Mouse (Mus musculus) left cerebral cortex, adult 8-10 months (tissue): Measurements from ENCODE around the gene Ppm1h. TPM values are rescaled to one million over a fixed set of nuclear protein-coding genes. Genes with fewer than 3 reads are reported as not detected.

Source experiments
- DNase-seq, 2 experiments: peaks; one replicate each; pipeline ENCODE4 v3.0.0; 2022; ENCODE audit warnings: low spot score in 2 of 2
- total RNA-seq, 4 experiments: library from RNA; stranded (reverse); gene quantifications; 2 replicates each; pipeline ENCODE4 v1.2.4; 2022

The Ppm1h gene
- total RNA-seq, 4 experiments from 2014 or later, result 68.4 to 83.9 (median 75.3) TPM

DNA sequence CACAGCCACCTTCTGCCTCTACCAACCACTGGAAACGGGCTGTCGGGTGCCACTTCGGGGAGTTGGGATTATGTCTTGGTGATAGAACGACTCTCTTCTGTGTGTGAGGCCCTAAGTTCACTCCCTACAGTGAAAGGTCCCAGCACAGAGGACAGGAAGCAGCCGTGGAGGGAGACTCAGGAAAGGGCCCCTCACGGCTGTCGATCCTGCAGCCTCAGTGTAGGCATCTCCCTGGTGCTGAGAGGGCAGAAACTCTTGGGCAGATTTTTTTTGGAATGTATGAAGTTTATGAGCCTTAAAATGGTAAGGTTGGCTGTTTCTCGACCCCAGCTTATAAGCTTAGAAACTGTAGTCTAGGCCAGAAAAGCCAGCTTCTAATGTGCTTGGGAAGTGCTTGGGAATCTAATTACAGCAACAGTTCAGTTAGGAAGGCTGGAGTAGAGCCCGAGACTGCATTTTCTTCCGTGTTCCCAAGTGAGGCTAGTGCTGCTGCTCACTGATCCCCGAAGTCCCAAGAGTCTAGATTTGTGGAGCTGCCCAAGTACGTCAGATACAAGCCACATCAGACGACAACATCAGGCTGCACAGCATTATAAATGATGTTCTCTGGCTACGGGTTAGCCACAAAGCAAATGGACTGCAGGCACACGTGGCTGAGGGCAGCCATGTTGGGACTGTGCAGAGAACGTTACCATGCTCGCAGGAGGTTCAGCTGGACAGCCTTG is 177.6 kb downstream of the Ppm1h start:
- no peak for DNase-seq

DNA sequence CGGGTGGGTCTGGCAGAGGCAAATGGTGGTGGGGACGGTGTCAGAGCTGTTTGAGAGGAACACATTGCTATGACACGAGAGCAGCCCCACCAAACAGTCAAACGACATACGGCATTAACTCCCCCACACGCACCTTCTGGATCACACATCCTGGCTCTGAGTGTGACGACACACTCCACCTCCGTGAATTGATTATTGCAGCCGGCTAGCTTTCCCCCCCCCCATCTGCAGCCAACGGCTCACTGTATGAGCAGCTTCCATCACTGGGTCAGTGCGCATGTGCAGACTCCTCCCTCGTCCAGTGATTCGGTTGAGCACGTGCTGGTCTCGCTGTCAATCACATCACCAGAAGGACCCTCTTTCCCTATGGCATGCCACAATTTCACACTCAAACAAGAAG is 178.6 kb downstream of the Ppm1h start:
- peak in 1 of 2 experiments; percentile 37 for DNase-seq

DNA sequence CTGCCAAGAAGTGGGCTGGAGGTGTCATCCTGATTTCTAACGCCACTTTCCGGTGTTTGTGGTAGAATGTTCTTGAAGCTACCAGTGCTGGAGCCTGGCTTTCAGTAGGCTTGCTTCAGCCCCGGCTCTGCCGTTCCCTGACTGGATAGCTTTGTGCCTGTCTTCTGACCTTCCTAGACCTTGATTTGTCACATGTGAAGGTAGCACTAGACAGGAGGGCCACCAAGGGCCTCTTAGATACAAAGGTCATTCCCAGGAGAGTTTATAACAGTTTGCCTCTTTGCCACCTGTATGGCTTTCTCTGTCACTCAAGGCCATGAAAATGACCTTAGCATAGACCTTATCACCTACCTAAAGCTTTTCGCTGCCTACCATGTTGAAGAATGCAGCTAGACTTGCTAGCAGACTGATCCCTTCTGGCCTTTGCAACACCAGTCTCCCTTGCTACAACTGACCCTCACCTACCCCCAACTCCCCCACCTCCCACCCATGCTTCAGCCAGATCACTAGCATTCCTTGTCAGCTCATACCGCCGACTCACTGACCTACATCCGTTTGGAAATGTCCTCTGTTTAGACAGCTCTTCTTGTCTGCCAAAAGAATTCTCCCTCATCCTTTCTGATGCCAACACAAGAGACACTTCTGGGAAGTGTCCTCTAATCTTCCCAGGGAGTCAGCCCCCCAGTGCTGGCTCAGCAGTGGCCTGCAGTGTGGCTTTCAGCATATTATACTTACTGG is 180.5 kb downstream of the Ppm1h start:
- no peak for DNase-seq

DNA sequence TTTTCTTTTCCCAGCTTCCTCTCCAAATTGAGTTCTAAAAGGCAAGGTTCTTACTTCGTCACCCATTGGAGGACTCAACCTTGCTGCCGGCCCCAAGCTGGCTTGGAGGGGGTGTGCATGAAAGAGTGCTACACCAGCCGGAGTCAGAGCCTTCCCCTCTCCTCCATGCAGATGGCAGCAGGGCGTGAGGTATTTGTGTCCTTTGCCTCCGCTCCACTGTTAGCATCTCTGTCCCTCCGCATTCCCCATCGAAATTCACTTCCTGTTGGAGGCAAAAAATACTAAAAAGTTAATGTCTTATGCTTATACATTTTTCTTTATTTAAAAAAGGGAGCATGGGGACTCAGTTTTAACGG is 181.1 kb downstream of the Ppm1h start:
- DNase-seq, result no peak

DNA sequence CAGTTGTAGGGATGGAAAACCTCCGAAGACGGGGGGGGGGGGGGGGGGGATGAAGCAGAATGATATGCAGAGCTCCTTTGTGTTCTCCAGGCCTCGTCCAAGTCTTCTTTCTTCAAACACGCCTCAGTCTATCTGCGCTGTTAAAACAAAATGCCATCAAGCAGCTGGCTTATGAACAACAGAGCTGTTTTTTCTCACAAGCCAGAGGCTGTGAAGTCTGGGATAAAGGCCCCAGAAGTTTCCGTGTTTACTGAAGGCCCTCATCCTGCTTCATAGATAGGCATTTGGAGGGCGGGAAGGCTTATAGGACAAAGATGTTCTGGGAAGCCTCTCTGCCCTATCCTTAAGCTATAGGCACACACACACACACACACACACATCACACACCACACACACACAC is 181.5 kb downstream of the Ppm1h start:
- DNase-seq, result no peak

DNA sequence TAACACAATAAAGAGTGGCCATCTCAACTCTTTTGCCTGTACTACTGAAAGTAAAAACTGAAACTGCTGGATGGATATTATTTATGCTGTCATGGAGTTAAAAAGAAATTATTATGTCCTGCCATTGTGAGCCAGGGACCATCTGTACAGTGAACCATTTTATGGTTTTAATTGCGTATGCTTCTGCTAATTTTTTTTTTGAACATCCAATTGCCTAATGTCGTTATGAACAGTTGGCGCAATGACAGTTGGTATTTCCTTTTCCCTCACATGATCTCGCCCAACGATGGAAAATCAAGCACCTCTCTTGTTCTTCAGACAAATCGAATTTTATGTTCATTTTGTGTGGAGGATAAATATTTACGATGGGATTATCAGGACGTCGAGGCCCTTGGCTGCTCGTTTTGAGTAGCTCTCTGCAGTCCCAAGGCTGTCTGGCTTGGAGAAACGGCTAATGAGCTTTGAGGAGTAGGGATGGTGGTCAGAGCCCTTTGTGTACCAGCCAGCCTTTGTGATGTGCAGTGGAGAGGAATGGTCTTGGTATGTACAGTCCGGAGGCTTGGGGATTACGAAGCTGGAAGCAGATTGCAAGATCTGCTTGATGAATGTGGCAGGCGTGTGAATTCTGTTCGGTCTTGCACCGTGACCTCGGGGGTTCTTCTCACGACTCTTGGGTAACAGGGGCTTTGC is 183.3 kb downstream of the Ppm1h start:
- no peak for DNase-seq

DNA sequence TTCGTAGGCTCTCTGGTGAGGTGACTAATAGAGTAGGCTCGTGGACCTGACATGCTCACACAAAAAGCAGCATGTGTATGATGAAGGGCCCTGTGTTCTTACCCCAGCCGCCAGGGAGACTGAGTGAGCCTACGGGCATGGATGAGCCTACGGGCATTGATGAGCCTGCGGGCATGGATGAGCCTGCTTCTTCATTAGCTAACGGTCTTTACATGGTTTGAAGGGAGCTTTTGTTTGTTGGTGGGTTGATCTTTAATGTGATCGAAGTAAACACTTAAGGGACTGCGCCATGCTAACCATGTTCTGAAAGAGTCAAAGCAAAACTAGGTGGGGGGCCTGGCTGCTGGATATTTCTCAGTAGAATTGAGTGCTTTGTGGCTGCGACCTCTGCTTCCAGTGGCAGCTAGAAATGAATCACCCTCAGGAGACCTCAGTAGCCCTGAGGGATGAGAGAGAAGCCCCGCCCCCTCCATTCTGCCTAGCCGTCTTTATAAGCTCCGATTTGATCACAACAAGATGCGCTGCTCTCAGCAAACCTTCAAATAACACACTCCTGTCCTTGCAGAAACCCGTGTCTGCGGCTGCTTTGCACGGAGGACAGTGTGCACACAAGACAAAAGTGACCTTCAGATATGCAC is 183.9 kb downstream of the Ppm1h start:
- no peak for DNase-seq

DNA sequence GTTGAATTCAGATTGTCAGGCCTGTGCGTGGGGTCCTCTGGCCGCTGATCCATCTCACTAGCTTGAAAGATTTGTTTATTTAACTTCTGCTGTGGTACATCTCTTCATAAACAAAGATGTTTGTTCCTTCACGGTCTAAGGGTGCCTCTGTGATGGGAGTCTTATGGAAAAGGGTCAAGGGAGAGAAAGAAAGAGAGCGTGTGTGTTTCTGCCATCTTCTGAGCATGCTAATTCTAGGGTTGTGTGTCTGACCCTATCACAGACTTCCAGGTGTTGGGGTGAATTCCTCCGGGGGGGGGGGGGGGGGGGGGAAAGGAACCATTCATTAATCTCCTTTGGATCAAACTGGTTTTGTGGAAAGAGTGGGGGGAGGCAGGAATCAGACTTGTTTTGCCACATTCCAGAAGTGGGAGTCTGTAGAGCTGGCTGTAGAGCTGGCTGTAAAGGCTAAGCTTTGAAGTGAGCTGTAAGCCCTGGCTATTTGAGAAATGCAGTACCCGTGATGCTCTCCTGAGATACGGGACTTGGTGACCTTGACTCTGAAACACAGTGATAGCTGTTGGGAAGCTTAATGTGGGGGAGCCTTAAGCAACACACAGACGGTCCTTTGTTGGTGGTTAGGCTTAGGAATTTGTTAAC is 191.4 kb downstream of the Ppm1h start:
- DNase-seq, result no peak

DNA sequence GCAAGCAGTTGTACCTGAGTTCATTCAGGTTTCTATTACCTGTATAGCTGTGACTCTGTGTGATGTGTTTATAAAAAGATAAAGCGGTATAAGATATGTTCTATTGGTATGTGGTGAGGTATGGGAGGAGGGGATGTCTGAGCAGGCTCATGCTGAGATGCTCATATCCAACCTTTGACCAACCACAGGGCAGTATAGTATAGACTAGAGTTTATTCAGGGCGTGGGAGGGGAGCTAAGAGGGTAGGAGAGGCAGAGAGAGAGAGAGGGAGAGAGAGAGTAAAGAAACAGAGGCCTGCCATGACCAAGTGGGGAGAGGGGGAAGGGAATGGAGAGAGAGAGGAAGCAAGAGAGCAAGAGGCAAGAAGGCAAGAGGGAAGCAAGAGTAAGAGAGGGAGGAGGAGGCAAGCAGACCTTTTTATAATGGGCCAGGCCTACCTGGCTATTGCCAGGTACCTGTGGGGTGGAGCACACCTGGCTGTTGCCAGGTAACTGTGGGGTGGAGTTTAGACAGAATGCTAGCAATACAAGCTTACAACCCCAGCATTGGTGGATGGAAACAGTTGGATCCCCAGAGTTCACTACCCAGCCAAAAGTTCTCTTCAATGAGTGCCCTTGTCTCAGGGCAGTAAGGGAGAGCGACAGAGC is 192.4 kb downstream of the Ppm1h start:
- no peak for DNase-seq

DNA sequence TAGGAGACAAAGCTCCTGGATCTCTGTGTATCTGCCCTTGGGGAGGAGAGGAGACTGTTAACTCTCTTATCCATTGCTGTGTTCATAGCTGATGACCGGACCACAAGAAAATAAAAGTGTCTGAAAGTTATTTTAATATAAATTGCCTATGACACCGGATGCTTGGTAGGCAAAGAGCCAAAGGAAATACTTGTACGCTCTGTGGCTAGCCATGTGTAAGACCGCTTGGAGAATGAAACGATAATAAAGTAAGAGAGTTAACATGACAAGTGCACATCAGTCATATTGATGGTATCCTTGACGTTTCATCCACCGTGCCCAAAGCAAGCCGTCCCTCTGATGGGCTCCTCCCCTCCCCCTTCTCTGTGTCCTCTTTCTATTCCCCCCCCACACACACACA is 194.2 kb downstream of the Ppm1h start:
- DNase-seq, result no peak

DNA sequence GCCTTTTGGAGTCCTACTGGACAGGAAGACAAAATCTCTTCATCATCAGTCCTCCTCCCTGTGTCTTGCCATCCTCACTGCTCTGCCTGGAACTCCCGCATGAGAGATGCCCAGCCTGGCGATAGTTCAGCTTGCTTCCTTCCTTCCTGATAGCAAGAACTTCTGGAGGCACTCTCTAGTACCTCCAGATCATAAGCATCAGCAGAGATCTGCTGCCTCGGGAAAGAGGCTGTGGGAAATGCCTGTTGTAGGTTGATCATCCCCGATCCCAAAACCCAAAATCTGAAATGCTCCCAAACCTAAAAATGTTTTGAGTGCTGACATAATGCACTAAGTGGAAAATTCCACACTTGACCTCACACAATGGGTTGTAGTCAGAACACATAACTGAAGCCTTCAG is 198.4 kb downstream of the Ppm1h start:
- no peak for DNase-seq

DNA sequence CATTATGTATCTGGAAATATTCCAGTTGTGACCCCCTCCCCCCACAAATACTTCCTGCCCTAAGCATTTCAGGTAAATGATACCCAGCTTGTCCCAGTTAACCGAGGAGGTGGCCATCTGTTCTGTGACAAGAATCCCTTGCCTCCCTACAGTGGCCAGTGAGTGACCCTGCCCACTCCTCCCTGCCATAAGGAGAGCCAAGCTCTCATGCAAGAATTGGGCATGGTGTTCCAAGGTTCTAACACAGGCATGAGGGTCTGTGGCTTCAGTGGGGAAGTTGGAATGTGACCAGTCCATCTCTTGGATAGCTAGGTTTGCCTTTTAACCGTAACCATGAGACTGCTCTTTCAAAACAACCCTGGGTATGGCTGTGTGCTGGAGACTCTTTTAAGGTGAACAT is 198.9 kb downstream of the Ppm1h start:
- no peak for DNase-seq

DNA sequence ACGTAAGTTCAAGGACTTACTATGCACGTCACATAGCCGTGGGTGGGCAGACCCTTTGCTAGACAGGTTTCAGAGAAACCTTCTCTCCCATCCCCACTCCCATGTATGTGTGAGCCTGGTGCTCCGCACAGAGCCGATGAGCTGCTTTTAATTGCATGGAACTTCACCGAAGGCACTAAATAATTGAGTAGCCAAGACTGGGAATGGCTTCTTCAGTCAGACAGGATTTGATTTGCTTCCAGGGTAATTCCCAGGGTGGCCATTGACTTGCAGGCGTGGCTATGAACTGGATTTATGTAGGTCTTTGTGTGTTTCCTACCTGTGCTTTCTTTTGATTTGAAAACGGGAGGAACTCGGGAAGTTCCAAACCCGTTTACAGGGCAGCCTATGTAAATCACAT is 202.9 kb downstream of the Ppm1h start:
- no peak for DNase-seq

DNA sequence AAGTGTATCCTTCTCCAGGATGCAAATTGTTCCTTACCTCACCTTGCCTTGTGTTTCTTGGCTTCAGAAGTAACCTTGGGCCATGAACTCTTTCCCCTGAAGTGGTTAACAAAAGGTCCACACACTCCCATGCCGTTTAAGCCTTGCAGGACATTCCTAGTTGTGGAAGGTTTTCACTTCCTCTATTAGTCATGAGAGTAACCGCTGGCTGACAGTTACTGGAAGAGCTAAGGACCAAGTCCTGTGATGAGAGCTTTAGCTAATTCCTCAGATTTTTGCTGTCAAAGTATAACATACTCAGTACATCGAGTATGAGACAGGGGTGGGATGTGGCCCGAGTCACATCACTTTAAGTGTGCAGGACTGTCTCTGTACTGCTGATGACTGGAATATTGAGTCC is 204.1 kb downstream of the Ppm1h start:
- DNase-seq, result no peak

DNA sequence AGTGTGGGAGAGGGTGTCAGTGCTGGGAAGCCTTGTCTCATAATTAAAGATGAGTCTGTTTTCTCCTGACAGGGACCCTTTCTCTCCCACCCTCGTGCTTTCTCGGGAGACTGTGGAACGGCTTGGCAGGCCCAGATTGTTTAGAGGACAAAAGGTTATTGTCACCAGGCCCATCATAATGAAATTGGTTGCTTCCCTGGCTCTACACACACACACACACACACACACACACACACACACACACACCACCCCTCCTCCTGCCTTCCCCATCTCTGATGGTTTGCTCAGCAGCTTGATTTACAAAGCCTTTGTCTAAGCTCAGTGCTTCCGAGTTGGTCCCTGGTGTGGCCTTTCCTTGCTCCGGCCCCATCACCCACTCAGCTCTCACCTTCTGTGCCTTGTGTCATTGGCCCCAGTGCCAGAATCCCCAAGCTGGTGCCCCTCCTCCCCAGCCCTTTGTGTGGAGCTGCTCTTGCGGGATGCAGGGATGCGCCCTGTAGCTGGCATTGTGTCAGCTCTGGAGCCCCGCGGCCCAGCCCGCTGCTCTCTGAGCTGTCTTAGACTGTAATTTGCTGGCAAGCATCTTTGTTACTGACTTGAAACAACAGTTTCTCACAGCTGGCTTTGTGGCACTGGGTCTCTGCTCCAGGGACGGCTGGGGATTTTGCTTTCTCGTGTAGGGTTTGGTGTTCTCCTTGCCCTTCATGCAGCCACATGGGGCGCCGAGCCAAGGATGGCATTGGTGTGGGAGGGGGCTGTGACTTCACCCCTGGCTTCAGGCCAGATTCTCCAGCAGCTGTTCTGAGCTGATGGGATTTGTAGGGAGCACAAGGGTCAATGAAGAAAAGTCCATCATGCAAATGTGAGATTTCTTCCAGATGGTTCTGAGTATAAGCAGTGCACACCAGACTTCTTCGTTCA is 205.5 kb downstream of the Ppm1h start:
- peak; percentile 68 to 71 for DNase-seq

DNA sequence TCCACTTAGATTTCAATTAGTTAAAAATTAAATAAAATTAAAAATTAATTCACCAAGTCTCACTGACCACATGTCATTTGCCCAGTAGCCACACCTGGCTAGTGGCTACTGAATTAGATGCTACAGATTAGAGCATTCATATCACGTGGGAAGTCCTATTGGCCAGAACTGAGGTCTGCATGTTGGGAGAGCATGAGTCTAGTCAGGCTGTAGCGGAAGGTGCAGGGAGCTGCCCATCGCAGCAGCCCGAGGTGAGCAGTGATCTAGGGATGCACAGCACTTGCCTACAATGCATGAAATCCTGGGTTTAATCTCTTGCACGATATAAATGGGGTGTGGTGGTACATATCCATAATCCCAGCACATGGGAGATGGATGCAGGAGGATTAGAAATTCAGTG is 206.7 kb downstream of the Ppm1h start:
- DNase-seq, result no peak

DNA sequence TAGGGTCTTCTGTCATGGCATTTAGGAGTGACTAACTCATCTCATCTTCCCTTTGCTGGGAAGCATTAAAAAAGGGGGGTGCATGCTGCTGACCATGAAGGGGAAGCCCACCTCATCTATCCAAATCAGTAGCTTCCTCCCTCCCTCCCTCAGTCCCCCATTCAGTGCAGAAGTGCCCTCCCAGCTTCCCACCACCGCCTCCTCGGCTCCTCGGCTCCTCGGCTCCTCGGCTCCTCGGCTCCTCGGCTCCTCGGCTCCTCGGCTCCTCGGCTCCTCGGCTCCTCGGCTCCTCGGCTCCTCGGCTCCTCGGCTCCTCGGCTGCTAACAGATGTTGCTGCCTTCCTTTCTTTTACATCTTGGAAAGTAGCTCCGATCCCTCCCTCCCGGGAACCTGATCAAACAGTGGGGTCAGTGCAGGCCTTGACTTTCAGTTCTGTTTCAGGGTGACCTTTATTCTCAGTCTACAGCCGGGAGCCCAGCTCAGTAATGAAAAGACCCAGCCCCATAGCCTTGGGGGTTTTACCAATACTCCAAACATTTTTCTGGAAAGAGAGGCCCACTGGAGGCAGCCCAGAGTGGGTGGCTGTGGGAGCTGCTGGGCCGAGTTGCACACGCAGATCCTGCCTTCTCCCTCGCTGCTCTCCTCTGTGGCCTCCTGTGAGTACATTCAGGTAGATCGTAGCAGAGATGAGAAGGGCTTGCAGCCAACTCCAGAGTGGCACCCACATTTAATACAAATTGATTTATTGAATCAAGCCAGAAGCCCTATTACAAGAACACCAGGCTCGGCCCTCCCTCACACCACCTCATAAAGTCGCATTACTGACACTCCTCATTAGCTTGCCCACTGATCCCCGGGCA is 207.7 kb downstream of the Ppm1h start:
- DNase-seq, result no peak

DNA sequence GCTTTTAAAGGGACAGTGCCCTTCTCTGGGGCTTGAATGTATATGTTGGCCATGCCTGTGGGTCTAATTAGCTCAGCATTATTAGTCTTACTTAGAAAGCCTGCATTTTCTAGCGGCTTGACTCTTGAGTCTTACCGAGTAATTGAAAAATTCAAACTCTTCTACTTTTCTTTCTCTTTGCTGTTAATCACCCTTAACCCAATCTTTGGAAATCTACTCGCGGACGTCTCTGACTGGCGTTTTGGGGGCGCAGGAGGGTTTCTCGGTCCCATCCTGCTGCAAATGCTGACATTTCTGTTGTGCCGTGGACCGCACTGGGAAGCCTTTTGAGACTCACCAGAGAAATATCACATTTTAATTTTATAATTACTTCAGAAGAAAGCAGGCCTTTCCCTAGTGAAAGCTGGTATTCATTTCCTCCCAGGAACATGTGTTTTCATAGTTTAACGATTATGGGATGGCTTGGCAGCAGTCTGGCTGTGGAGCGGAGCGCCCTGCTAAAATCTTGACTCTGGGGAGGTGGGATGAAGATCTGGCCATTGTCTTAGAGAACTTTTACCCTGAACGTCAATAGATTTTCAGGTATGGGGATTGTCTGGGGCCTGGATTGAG is 208.5 kb downstream of the Ppm1h start:
- no peak for DNase-seq
